Mouse (Mus musculus): ENCODE data around the gene Fam19a2.

Gene Fam19a2

DNA sequence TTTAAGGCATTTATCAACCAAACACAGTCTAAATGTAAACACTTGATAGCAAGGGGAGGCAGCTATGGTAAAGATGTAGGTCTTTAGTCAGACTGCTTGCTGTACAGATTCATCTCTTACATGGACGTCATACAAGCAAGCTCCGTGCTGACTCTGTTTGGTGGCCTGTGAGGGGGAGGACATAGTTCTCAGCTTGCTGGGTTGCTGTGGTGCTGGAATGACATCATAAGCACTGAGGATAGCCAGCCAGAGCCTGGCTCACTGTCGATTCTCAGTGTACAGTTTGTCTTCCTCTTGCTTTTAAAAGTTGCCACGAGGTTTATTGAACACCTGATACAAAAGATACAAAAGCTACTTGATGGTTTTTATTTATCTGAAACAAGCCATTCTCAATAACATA, 100.8 kb downstream of the Fam19a2 start:
- CTCF ChIA-PET: no interaction called here
- POLR2A ChIA-PET: no interaction called here

DNA sequence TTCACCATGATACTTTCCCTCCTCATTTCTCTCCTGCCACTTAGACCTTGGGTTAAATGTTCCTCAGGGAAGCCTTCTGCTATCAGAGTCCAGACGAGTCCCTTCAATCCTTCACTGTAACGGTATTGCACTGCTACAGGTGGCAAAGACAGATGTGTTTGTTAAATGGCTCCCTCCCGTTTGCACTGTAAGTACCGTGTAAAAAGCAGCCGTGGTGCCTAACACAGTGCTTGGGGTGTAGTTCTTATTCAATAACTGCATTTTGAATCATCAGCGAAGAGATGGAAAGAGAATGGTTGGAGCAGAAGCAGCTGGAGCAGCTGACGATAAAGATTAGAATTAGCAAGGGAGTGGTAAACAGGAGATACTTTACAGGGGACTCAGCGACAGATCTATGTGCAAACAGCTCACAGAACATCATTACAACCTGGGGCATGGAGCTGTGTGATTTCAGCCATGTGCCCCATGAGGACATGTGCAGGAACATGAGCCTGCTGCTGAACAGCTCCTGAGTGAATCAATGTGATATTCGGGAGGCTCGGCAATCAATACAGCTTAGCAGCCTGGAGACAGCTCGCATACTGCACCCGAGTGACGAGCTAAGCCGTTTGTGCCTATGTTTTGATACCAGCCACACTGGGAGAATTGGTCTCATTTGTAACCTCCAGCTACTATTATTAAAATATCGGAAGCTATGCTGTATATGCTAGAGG, 103.5 kb downstream of the Fam19a2 start:
- ChIA-PET CTCF (no interaction called here), POLR2A (interaction anchor here in 1 of 4 experiments (0.5 kb wide), 1 partner anchor 222 kb away, joined by 5 read pairs; no protein-coding TSS in a partner anchor)

GRCm38 (mm10) chr10:123383277-123383676, 119.5 kb downstream of the Fam19a2 start:
- POLR2A ChIA-PET: interaction anchor here in 2 of 4 experiments (0.6 kb wide), 2 partner anchors 322 to 1235 kb away, joined by 3 read pairs; no protein-coding TSS in a partner anchor
- CTCF ChIA-PET: no interaction called here

- POLR2A ChIA-PET: no interaction called here
- CTCF ChIA-PET: no interaction called here
Measured at GRCm38 (mm10) chr10:123385641-123386040, 121.8 kb downstream of the Fam19a2 start.

DNA sequence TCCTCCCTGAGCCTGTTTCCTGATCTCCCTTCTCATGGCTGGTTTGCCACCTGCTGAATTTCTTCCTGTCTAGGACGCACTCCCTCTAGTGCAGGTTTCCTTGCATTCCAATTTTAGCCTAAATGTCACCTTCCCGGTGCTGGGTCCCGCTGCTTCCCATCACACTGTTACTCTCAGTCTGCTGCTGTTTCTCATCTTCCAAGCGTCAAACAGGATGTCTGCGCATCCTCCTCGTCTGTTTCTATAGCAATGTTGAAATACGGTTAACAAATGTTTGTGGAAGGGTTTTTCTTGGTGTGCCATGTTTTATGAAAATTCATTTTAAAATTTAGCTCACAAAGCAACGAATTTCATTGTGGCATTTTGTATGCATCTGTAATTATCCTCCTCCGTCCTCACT, 131.6 kb downstream of the Fam19a2 start:
- ChIA-PET POLR2A (no interaction called here), CTCF (no interaction called here)

GRCm38 (mm10) chr10:123398136-123398535, 134.3 kb downstream of the Fam19a2 start:
- CTCF ChIA-PET: no interaction called here
- POLR2A ChIA-PET: no interaction called here

GRCm38 (mm10) chr10:123401188-123401587, 137.4 kb downstream of the Fam19a2 start:
- CTCF ChIA-PET: no interaction called here

GRCm38 (mm10) chr10:123402460-123402859, 138.7 kb downstream of the Fam19a2 start:
- CTCF ChIA-PET: no interaction called here

More at GRCm38 (mm10) chr10:123401188-123401587, 137.4 kb downstream of the Fam19a2 start:
- POLR2A ChIA-PET: no interaction called here

DNA sequence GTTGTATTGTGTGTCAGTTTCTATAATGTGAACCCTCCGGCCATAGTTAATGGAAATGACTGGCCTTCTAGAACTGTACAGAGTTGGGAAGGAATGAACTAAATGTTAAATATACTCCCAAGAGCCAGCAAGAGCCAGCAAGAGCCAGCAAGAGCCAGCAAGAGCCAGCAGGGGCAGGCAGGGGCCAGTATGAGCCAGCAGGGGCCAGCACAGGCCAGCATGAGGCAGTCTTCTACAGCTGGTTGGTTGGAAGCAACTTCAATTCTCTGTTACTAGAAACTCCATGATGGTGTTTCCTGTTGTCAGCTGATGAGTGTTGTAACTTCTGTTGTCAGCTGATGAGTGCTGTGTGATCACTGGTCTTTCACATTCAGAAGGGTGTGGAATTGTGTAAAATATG, 151.2 kb downstream of the Fam19a2 start:
- ChIA-PET CTCF (no interaction called here), POLR2A (no interaction called here)

More at GRCm38 (mm10) chr10:123402460-123402859, 138.7 kb downstream of the Fam19a2 start:
- POLR2A ChIA-PET: no interaction called here

DNA sequence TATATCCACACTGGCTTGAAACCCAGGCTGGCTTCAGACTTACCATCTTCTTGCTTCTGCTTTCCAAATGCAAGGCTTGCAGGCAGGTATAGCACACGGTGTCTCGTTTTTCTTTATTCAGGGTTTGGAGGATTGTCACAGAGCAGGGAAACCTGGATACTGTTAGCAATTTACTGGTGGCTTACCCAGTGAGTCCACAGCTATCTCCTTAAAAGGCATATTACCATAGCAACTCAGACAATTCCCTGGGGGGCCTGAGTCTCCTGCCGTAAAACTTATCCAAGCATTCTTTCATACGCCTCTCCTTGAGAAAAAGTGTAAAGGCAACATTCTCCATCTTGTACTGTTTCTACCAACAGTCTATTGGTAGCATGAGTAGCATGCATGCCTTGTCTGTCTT, 152.2 kb downstream of the Fam19a2 start:
- POLR2A ChIA-PET: interaction anchor here in 1 of 4 experiments (0.5 kb wide), 1 partner anchor 9 kb away, joined by 3 read pairs; no protein-coding TSS in a partner anchor

GRCm38 (mm10) chr10:123418616-123419173, 154.9 kb downstream of the Fam19a2 start:
- ChIA-PET POLR2A (interaction anchor here in 1 of 4 experiments (0.6 kb wide), 1 partner anchor 1852 kb away, joined by 3 read pairs; no protein-coding TSS in a partner anchor), CTCF (interaction anchor here in 1 of 4 experiments (0.6 kb wide), 1 partner anchor 496 kb away, joined by 3 read pairs; no protein-coding TSS in a partner anchor)

More for the DNA sequence above, 152.2 kb downstream of the Fam19a2 start:
- CTCF ChIA-PET: no interaction called here

- ChIA-PET CTCF (no interaction called here), POLR2A (no interaction called here)
Measured at GRCm38 (mm10) chr10:123420249-123420648, 156.5 kb downstream of the Fam19a2 start.

DNA sequence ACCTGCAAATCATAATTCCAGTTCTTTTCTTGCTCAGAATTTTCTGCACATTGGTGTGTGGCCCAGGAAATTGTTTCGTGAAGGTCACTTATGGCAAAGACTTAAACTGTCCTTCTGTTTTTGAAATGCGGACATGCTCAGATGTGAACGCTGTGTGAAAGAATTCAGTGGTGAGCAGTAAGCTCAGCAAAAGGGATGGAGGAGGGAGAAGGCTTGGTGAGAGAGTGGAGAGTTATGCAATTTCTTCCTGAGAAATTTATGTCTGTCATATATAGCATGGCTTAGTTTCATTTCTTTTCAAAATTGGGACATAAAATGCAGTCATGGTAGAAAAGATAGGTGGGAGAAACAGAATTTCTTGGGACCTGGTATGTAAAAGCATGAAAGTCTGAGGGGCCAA, 160.7 kb downstream of the Fam19a2 start:
- ChIA-PET POLR2A (no interaction called here), CTCF (interaction anchor here in 1 of 4 experiments (0.6 kb wide), 1 partner anchor 483 kb away, joined by 3 read pairs; no protein-coding TSS in a partner anchor)

- CTCF ChIA-PET: no interaction called here
- POLR2A ChIA-PET: no interaction called here
Measured at GRCm38 (mm10) chr10:123426527-123427363, 162.9 kb downstream of the Fam19a2 start.

- POLR2A ChIA-PET: no interaction called here
- CTCF ChIA-PET: no interaction called here
Measured at GRCm38 (mm10) chr10:123431569-123431968, 167.8 kb downstream of the Fam19a2 start.

- CTCF ChIA-PET: no interaction called here
- POLR2A ChIA-PET: no interaction called here
Measured at GRCm38 (mm10) chr10:123437576-123437975, 173.8 kb downstream of the Fam19a2 start.

- ChIA-PET CTCF (no interaction called here), POLR2A (interaction anchor here in 1 of 4 experiments (0.5 kb wide), 1 partner anchor 113 kb away, joined by 3 read pairs; no protein-coding TSS in a partner anchor)
Measured at GRCm38 (mm10) chr10:123456800-123457199, 193.0 kb downstream of the Fam19a2 start.

DNA sequence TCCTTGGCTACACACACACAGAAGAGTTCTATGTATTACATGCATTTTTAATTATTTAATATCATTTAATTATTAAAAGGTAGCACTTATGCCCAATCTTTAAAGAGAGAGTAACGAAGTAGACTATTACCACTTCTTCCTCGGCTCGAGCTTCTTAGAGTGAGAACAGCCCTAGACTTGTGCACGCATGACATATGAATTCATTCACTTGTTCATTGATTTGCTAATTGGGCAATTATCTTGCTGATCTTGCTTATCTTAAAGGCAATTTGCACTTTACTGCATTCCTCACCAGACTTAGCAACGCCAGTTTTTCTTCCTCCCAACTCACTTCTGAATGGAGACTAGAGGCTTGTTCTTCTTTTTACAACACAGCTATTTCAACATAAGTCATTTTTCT, 196.7 kb downstream of the Fam19a2 start:
- CTCF ChIA-PET: interaction anchor here in 2 of 4 experiments (0.5 kb wide), 2 partner anchors 756 to 806 kb away, joined by 3 to 6 read pairs; no protein-coding TSS in a partner anchor

DNA sequence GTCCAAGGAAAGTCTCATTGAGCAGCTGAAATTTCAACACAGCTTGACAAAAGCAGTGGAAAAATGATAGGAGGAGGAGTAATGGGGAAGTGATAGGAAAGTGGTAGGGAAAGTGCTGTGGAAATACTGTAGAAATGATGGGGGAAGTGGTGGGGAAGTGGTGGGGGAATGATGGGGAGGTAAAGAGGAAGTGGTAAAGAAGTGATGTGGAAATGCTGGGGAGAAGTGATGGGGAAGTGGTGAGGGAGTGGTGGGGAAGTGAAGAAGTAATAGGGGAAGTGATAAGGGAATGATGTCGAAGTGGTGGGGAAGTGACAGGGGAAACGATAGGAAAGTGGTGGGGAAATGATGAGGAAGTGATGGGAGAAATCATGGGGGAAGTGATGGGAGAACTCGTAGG, 198.5 kb downstream of the Fam19a2 start:
- CTCF ChIA-PET: interaction anchor here in 1 of 4 experiments (0.7 kb wide), 1 partner anchor 29 kb away, joined by 8 read pairs; no protein-coding TSS in a partner anchor
- POLR2A ChIA-PET: no interaction called here

More for the DNA sequence above, 196.7 kb downstream of the Fam19a2 start:
- POLR2A ChIA-PET: no interaction called here

DNA sequence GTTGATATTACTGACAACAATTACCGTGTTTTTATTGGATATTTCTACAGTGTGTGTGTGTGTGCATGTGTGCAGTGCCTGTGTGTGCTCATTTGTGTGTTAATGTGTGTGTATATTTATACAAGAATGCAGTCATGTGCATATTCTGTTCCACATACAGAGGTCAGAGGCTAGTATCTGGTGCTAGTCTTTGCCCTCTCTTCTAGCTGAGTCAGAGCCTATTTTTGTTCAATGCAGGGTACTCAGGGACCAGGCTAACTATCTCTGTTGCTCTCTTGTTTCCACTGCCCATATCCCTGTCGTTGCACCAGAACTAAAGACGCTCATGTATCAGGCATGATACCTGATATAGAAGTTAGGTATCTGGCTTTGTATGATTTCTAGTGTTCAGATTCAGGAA, 251.0 kb downstream of the Fam19a2 start:
- ChIA-PET CTCF (no interaction called here), POLR2A (no interaction called here)
